Mouse (Mus musculus) lung, postnatal 4 days (tissue): Measurements from ENCODE around the gene Iqcd.
A peak's percentile ranks its signal among the peaks of the same experiment; 100 is the strongest.

Source experiments
- DNase-seq, 2 experiments: peaks; one replicate each; pipeline ENCODE4 v3.0.0; 2021

Iqcd gene

DNA sequence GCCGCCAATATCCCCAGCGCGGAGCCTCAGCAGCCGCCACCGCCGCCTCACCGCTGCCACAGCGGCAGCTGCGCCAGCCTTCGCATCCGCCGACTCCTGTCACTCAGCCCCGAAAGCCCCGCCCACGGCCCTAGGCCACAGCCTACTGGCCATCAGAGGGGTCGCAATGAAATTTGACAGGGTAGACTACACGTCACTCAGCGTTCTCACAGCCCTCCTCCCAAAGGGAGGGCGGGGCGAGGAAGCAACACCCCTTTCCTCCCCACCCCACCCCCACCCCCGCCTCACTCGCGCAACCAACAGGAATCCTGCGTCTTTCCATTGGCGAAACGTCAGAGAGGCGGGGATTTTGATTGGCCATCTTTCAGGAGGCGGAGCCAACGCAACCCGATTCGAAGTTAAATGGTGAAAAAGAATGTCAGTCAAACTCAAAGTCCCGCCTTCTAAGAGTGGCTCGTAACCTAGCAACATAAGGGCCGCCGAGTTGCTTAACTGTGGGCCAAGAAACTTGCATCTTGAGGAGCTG is at the start of gene Iqcd, which contains the start of gene Tpcn1:
TSS of gene Iqcd (plus strand) at position 448 of the 526 bp plus-strand sequence.
TSS of gene Tpcn1 (minus strand) at position 105 of the 526 bp plus-strand sequence.
- DNase-seq: peak; percentile 99

DNA sequence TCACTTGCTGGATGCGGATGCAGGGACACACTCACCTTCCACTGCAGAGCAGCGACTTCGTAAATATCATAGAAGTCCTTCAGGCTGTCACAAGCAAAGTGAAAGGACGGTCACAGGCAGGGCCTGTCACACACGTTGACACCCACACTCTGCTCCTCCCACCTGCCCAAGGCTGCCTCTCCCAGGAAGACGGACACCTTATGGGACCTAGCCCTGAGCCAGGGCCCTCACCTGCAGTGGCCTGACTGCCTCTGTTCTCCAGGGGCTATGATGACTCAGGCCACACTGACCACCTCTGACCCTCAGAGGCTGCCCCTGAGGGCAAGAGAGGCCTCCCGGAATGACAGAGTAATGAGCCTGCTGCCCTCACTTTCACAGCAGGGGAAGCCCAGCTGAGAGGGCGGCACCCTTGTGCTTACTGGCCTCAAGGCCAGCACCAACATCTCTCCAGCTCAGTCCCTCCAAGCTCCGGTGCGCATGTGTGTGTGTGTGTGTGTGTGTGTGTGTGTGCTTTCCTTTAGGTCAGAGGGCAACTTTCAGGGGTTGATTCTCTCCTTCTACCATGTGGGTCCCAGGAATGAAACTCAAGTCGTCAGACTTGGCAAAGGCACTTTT is 40.5 kb upstream of the Iqcd start:
- no peak for DNase-seq

DNA sequence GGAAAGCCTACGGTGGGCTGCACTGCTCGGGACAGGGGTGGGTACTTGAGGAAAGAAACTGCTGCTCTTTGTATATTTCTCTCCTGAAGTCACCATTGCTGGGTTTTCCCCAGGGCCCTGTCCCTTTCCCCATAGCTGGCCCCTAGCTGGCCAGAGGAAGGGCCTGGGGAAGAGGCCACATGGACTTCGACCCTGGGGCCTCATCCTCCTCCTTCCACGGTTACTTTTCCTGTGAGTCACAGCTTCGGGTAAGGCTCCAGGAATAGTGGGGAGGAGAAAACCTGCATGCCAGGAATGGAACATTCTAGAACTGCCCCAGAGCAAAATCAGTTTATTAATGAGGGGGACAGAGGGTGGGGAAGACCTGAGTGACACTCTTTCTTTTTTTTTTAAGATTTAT is 38.7 kb upstream of the Iqcd start:
- DNase-seq: no peak

DNA sequence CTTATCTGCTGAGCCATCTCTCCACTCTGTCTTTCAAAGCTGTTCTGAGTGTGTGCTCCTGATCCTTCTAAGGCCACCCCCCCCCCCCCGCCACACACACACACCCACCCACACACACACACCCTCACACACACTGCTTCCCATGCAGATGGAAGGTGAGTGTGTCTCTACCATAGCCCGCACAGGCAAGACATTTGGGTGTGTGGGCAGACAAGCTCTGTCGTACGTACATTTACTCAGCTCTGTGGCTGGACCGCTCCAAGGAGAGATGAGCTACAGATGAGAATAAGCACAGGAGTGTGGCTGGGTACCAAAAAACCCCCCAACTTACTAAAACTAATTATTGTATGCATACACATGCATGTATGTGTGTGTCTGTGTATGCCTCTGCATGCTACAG is 38.1 kb upstream of the Iqcd start:
- DNase-seq: no peak

DNA sequence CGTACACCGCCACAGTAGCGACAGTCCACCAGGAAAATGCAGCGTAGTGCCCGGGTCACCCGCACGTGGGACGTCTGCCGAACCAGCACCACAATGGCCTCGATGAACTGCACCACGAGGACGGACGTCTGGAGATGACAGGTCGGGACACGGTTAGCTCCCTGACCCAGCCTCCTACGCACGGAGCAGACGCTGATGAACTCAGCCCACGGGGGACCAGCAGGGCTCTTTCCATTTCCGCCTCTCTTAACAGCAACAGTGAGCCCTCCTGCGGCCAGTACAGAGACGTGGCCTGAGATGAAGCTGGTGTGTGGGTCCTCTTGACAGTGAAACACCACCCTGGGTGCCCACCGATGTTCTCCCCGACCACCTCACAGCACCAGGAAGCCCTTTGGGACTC is 32.9 kb upstream of the Iqcd start:
- no peak for DNase-seq

DNA sequence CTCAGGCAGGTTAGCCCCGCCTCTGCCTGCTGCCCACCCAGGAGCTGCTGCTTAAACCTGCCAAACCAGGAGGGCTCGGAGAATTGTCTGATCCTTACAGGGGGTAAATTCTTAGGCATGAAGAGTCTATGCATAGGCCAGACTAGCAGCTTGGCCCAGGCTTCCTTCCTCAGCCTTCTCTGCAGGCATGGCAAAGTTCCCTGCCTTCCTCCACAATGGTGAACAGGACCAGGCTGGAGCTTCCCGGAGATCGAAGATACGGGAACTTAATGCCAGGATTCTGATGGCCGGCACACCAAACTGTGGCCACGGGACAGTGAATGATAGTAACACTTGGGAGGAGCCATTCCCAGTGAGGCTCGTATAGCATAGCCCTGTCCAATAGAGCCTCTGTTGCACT is 30.8 kb upstream of the Iqcd start:
- no peak for DNase-seq

DNA sequence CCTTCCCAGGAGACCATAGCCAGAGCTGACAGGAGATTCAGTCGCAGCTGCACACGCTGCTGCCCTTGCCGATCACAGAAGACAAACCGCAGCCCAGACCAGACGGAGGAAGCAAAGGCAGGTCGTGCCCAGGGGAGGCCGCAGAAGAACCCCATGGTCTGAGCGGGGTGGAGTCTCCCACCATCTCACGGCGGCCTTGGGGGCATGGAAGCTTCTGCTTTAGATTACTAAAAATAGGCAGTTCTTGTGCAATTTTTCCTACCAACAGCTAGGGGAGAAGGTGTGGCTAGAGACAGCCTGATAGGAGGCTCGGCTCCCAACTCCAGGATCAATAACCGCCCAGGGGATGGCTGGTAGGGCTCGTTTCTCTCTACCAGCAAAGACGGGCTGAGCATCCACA is 30.1 kb upstream of the Iqcd start:
- DNase-seq: peak in 1 of 2 experiments; percentile 54

DNA sequence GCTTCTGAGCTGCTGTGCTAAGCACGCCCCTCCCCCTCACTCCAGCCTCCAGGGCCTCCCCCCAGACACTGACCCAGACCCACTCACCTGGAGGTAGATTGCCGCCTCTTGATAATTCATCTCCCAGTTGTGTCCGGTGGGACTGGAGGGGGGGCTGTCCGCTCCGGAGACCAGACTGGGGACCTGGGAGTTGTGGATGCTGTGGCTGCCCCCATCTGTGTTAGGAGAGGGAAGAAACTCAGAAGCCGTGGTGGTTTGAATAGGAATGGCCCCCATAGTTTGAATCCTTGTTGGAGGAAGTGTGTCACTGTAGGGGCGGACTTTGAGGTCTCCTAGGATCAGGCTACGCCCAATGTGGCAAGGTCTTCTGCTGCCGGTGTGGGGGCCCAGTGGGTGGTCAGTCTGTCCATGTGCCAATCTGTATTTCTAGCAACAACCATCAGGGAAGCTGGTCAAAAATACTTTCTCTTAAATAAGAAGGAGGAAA is 28.6 kb upstream of the Iqcd start:
- DNase-seq: no peak

DNA sequence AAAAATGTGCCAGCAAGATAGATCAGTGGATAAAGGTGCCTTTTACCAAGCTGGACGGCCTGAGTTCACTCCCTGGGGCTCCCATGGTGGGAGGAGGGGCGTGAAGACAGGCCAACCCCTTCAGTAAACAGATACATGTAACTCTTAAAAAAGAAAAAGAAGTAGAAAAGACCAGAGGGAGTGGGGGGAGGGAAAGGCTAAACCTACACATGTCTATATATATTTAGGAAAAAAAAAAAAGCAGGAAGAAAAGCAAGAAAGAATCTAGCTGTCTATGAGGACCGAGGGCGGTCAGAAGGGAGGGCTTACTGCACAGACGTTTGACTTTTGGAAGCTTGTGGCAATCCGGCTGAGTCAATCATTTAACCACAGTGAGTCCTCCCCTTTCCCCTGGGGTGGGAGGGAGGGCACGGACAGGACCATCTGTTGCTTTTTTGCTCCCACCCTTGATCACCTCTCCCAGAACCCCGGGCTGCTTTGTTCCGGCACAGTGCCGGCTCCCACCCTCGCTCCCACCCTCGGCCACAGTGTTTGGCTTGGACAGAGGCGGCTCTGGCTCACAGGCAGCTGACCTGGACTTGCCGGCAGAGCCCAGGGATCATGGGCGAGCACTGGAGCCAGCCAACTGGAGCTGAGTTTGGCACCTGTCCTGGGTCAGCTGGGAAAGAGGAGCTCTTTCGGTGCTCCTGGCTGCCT is 28.1 kb upstream of the Iqcd start:
- peak; percentile 53 to 77 for DNase-seq

DNA sequence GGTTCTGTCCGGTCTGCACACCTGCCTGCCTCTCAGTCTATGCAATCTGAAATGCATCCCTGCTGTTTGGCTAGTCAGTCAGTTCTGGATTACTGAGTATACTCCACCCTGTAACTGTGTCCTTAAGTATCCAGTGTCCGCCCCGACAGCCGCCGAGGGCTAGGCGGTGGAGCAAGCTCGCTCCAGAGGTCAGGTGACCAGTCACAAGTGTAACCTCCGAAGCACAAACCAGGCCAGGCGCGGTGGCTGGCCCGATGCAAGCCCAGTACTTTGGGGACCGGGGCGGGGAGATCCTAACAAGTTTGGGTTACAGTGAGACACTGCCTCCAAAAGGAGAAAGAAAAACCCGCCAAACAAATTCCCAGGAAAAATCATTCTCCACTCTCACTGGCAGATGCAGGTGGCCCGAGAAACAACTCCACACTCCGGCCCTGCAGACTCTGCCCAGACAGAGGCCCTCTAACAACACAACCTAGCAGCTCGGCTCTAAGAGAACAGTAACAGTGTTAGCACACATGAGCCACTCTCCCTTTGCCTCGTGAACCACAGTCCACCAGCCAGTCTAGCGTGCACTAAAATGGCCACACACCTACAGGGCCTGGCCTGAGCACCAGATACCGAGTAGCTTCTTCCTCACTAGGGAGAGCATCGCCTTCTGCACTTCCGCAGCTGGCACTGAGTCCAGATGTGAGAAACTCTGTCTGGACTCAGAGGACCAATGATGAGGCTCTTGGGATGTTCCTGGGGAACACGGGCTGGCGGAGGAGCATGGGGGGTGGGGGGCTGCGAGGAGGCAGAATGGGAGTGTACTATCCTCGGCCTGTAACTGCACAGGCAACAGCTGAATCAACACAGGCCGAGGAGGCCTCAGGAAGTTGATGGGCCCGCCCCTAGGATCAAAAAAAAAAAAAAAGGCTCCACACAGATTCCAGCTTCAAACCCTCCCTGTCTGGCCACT is 25.6 kb upstream of the Iqcd start:
- peak; percentile 51 to 76 for DNase-seq

DNA sequence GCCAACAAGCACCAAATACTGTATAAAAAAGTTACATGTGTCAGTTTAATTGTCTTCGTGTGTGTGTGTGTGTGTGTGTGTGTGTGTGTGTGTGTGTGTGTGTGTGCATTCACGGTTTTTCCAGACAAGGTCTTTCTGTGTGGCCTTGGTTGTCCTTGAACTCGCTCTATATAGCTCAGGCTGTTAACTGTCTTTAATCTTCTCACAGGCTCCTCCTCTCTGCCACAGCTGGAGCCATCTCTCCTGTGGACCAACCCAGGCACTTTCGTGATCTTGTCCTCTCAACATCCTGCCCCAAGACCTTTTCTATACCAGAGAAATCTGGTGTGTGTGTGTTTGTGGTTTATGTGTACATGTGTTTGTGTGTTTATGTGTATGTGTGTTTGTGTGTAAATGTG is 24.9 kb upstream of the Iqcd start:
- peak in 1 of 2 experiments; percentile 23 for DNase-seq

DNA sequence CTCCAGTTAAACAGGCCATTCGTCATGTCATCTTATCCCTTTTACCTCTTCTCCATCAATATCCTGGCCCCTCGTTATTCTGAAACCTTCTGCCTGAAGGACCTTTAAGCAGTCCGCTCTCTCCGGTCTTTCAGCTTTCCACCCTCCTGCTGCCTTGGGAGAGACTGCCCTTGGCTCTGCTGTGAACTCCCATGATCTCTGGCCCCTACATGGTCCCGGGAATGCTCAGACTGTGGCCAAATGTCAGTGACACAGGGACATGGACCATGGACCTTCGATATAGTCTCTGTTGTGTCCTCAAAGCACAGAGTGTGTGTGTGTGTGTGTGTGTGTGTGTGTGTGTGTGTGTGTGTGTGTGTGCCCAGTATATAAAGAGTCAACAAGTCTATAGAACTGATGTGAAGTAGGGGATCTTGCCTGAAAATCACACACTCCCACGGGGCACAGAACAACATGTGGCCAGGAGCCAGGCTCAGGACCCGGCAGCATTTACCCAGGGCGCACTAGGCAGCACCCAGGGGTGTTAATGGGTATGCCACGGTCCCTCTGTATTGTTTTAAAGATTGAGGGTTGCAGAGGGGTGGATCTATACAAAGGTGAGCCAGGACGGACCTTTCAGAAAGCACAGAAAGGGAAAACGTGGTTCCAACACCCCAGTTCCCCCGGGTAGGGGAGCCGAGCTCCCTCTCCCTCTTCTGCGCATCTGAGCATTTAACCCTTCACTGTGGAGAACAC is 23.5 kb upstream of the Iqcd start:
- DNase-seq: no peak

DNA sequence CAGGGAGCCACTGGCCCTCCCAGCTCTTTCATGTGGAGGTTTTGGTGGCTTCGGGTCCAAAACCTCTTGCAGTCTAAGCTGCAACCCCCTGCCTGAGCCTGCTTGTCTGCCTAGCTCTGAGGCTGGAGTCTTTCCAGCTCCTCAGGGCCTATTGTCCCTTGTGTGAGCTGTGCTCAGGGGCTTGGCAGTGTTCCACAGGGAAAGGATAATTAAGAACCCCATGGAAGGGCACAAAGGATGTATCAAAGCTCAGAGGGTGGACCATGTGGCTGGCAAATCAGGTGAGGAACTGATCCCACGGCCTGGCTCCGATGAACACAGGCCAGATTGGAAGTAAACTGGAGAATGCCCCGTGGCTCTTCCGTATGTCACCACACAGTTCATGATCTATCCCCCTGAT is 22.7 kb upstream of the Iqcd start:
- peak; percentile 52 for DNase-seq

DNA sequence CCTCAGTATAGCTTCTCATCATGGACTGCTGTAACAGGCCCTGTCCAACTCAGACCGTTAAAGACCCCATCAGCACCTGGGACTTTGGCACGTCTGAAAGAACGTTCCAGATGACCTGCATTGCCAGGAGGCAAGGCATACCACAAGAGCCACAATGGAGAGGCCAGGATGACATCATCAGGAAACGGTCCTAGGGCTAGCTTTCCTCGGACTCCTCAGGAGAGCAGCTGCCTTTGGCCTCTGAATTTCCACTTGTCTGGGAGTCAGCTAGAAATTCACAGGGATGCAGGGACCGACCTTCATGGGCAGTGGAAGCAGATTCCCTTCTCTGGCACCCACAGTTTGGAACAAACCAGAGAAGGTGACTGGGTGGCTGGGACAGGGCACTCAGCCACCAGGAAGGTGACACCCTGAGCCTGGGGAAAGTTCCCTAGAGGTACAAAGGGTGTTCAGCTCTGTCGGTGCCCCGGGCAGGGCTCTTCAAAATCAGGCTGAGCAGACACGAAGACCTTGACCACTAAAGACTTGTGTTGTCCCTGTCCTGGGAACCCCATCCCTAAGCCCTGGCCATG is 22.0 kb upstream of the Iqcd start:
- DNase-seq: peak; percentile 25 to 30

DNA sequence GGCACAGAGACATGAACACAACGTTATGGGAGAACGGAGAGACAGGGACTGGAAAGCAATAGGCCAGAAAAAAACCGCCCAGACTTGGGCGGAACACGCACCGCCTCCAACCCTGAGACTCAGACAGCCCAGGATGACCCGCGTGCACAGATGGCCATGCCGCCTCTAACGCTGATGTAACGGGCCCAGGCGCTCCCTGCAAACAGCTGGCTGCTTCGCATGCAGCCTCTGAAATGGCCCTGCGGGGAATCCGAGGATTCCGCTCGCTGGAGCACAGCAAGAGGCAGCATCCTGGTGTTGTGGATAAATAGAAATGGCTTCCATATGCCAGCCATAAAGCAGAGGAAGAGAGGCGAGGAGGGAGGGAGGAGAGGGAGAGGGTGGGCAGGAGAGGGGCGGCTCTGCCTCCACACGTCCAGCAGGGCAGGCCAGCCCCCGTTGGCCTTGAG is 21.5 kb upstream of the Iqcd start:
- DNase-seq: peak; percentile 69 to 90

DNA sequence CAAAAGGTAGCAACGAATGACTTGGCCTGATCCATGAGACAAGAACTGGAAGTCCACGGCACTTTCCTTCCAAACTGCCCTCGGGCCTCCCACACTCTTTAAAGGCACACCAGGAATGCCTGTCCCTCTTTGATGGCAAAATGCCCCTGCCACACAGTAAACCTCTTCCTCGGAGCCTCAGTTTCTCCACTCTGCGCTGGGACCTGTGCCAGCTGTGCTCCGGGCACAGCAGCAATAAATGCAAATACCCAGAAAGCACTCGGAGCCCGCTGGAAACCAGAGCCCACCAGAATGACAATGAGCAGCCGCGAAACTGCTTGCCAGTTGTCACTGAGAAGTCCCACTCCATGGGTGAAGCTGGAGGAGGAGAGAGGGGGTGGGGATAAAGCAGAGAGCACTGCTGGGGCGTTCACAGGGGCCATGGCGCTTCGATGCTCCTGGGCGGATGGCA is 21.0 kb upstream of the Iqcd start:
- no peak for DNase-seq

DNA sequence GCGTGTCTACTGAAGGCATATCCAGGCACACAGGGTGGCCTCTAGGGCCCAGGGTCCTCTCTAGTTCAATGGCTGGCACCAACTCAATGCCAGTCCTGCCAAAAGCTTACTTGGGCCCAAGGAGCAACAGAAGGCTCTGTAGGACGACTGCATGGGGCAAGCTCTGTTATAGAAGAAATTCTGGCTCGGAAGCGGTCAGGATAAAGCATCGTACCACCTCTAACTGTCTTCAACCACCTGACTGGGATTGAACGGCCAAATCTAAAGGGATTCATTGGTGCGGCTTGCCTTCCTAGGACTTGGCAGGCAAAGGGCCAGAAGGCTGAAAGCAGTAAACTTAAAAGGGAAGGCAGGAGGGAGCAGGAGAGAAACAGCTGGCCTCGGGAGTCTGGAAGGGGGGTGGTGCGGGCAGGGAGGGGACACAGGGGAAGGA is 20.5 kb upstream of the Iqcd start:
- no peak for DNase-seq

DNA sequence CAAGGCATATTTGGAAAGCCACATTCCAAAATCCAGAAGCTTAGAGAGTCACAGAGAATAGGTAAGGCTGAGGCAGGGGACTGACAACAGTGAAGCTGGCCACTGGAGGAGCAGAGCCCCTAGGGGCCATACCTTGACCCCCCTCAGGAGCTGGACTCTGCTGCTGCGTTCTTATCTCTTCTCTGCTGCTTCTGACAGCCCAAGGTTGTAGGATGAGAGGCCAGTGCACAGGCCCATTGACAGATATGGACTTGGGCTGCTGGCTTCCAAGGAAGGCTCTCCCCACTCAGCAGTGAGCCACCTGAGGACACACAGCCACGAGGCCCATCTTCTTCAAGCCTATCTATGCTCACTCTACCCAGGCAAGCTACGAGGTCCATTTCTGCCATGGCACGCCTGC is 19.9 kb upstream of the Iqcd start:
- DNase-seq: no peak

DNA sequence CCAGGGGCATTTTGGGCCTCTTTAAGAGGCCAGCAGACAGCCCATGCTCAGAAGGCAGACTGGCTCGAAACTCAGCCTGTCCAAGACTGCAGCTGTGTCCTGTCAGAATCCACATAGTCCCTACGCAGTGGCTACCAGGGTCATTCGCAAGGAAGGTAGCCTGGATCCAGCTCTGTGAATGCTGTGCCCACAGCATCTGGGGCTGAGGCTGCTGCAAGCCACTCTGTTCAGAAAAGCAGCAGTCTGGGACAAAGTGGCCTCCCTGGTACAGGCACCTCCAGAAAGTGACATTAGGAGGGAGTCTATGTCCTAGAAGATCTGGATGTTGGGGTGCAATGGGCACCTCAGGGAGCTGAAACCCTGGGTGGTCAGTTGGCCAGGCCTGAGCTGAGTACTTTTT is 19.0 kb upstream of the Iqcd start:
- peak in 1 of 2 experiments; percentile 47 for DNase-seq

DNA sequence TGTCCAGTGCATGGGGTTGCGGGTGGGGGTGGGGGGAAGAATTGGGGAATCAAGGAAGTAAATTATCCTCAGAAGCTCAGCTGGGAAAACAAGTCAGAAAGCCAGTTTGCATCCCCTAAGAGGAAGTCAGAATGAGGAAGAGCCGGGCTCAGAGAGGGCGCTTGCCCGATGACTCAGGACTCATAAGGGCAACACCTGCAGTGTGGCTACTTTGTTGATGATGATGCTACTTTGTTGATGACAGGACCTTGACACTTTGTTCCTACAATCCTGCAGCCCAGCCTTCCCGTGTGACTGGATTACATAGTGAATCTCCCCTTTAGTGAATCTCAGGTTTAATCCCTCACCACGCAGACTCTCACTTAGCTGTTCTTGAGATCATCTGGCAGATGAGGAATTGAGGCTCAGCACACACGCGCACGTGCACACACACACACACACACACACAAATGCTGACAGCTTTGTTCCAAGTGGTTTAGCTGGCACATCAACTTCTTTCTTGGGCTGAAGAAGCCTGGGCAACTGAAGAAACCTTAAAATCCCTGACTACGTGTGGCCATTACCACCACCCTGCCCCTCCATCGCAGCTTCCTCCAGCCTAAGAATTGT is 18.4 kb upstream of the Iqcd start:
- DNase-seq: no peak

DNA sequence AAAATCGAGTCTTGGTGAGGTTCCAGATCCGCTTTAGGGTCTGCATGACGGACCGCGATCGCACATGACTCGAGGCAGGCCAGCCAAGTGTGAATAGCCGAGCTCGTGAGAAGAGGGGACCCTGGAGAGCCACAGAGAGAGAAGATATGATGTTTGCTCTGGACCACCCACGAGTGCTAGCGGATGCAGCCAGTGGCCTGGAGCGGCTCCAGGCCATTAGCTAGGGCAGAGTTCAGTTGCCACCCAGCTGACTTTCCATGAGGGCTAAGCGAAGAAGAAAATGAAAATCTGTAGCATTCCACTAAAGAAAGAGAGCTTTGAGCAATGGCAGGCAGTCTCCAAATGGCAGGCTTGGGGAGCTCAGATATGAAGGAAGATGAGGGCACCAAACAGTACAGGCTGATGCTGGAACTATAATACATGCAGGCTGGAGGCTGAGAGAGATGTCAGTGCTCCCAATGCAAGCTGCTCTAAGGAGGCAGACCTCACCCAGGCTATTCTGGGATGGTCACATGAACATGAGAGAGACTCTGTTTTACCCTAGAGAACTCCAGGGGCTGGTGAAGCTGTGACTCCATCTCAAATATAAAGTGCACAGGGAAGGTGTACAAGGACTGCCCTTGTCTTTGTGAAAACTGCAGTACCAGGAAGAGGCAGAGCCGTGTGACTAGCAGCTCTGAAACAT is 17.6 kb upstream of the Iqcd start:
- DNase-seq: peak; percentile 52 to 77
